Mouse (Mus musculus): ENCODE data around the gene Ltbp4. TPM values are rescaled to one million over a fixed set of nuclear protein-coding genes. Genes with fewer than 3 reads are reported as not detected.

Ltbp4 gene
- total and polyA plus RNA-seq, 3 experiments = 0.43 to 2.6 (median 1.5) TPM

- no peaks in the 10 kb centered on the region for H3K4me1 ChIP-seq (ENCODE audit: control insufficient read depth in 1 of 2, insufficient read depth in 2 of 2)
- H3K27ac ChIP-seq (ENCODE audit: insufficient read depth, low read depth) = no peak overlapping the region
- no peaks in the 10 kb centered on the region for H3K79me2 ChIP-seq (replicated peaks; ENCODE audit: control insufficient read depth, extremely low read depth, insufficient read depth, poor library complexity, severe bottlenecking)
- H3K36me3 ChIP-seq (replicated peaks in 1 of 2; ENCODE audit: control insufficient read depth in 1 of 2, insufficient read depth in 1 of 2, low read length in 1 of 2) = no peaks in the 10 kb centered on the region
- no peak overlapping the region for H3K4me3 ChIP-seq (replicated peaks in 1 of 3; ENCODE audit: low read depth in 2 of 3, low read length in 2 of 3, poor library complexity in 1 of 3)
- no peak for TF ChIP-seq CHD2 (IDR thresholded peaks at IDR 0.05; ENCODE audit: low read length)
- no peak for TF ChIP-seq CTCF (conservative IDR thresholded peaks at IDR 0.05 in 1 of 2, IDR thresholded peaks at IDR 0.05 in 1 of 2; ENCODE audit: low read depth in 2 of 2, low read length in 2 of 2)
- TF ChIP-seq MAZ (IDR thresholded peaks at IDR 0.05; ENCODE audit: low read depth, low read length) = no peak
- no peak for TF ChIP-seq NELFE (IDR thresholded peaks at IDR 0.05; ENCODE audit: low read depth, low read length)
- TF ChIP-seq EP300 (IDR thresholded peaks at IDR 0.05; ENCODE audit: low read length) = no peak
- TF ChIP-seq MEF2A (IDR thresholded peaks at IDR 0.05; ENCODE audit: borderline replicate concordance, low read depth, low read length) = no peak
- no peak for TF ChIP-seq USF1 (IDR thresholded peaks at IDR 0.05; ENCODE audit: low read depth, low read length)
- no peak for TF ChIP-seq ZC3H11A (IDR thresholded peaks at IDR 0.05; ENCODE audit: low read depth, low read length)
- TF ChIP-seq ELF1 (IDR thresholded peaks at IDR 0.05; ENCODE audit: low read depth, low read length) = no peak
- TF ChIP-seq UBTF (IDR thresholded peaks at IDR 0.05; ENCODE audit: low read depth, low read length) = no peak
- no peak for TF ChIP-seq MXI1 (IDR thresholded peaks at IDR 0.05; ENCODE audit: low read depth, low read length)
- no peak for TF ChIP-seq SMC3 (IDR thresholded peaks at IDR 0.05; ENCODE audit: low read depth, low read length)
- TF ChIP-seq SIN3A (IDR thresholded peaks at IDR 0.05; ENCODE audit: low read length) = no peak
- TF ChIP-seq POLR2A (IDR thresholded peaks at IDR 0.05; ENCODE audit: low read depth, low read length) = no peak
- no peak for TF ChIP-seq MAX (IDR thresholded peaks at IDR 0.05; ENCODE audit: low read length)
- TF ChIP-seq TBP (conservative IDR thresholded peaks at IDR 0.05; ENCODE audit: low read depth, low read length) = no peak
- H3K4me2 ChIP-seq (ENCODE audit: insufficient read depth, low read depth, poor library complexity, severe bottlenecking) = no peak overlapping the region
- no peak overlapping the region for H3K9ac ChIP-seq (ENCODE audit: insufficient read depth, low read depth)
- dilution Hi-C loops (cut with MboI; ENCODE audit: extremely low pct_ligation_motif_present, extremely low pct_unique_long_range_greater_than_20kb, low sequenced_read_pairs) = no loop called here
- in situ Hi-C loops (cut with MboI; ENCODE audit: low pct_ligation_motif_present, low pct_unique_long_range_greater_than_20kb, low sequenced_read_pairs) = no loop called here
- peaks cover 57% of the 10 kb centered on the region for H3K27me3 ChIP-seq (replicated peaks)
- no peak for DNase-seq (ENCODE audit: extremely low read depth)
- peaks cover 16% of the 10 kb centered on the region for H3K9me3 ChIP-seq (replicated peaks; ENCODE audit: low read length)
Measured at GRCm38 (mm10) chr7:27298033-27298610, 39.4 kb downstream of the Ltbp4 start.

GRCm38 (mm10) chr7:27296518-27296917 lies 41.0 kb downstream of the Ltbp4 start:
- dilution Hi-C loops (cut with MboI; ENCODE audit: extremely low pct_ligation_motif_present, extremely low pct_unique_long_range_greater_than_20kb, low sequenced_read_pairs) (no loop called here), in situ Hi-C loops (cut with MboI; ENCODE audit: low pct_ligation_motif_present, low pct_unique_long_range_greater_than_20kb, low sequenced_read_pairs) (no loop called here)

More at GRCm38 (mm10) chr7:27296518-27296917, 41.0 kb downstream of the Ltbp4 start:
- H3K4me1 ChIP-seq (ENCODE audit: control insufficient read depth in 1 of 2, insufficient read depth in 2 of 2) = no peaks in the 10 kb centered on the region
- TF ChIP-seq MYC (IDR thresholded peaks at IDR 0.05; ENCODE audit: low read depth, low read length) (no peak), RAD21 (IDR thresholded peaks at IDR 0.05; ENCODE audit: low read depth, low read length) (peak; percentile 22), SMC3 (IDR thresholded peaks at IDR 0.05; ENCODE audit: low read depth, low read length) (0 out of 2 replicates have a peak, but pooled peaks have one; percentile 4), CTCF (conservative IDR thresholded peaks at IDR 0.05 in 1 of 2, IDR thresholded peaks at IDR 0.05 in 1 of 2; ENCODE audit: low read depth in 2 of 2, low read length in 2 of 2) (peak in 1 of 2 experiments; percentile 25; a peak in 2 of 4 replicates)
- H3K79me2 ChIP-seq (replicated peaks; ENCODE audit: control insufficient read depth, extremely low read depth, insufficient read depth, poor library complexity, severe bottlenecking) = no peaks in the 10 kb centered on the region
- H3K27me3 ChIP-seq (replicated peaks) = peaks cover 50% of the 10 kb centered on the region
- no peak overlapping the region for H3K4me3 ChIP-seq (replicated peaks in 1 of 3; ENCODE audit: low read depth in 2 of 3, low read length in 2 of 3, poor library complexity in 1 of 3)
- no peaks in the 10 kb centered on the region for H3K36me3 ChIP-seq (replicated peaks in 1 of 2; ENCODE audit: control insufficient read depth in 1 of 2, insufficient read depth in 1 of 2, low read length in 1 of 2)
- H3K27ac ChIP-seq (ENCODE audit: insufficient read depth, low read depth) = no peak overlapping the region
- no peak overlapping the region for H3K9ac ChIP-seq (ENCODE audit: insufficient read depth, low read depth)
- no peak for DNase-seq (ENCODE audit: extremely low read depth)
- H3K9me3 ChIP-seq (replicated peaks; ENCODE audit: low read length) = peaks cover 16% of the 10 kb centered on the region
- no peak overlapping the region for H3K4me2 ChIP-seq (ENCODE audit: insufficient read depth, low read depth, poor library complexity, severe bottlenecking)
